Mouse (Mus musculus): ENCODE results near the gene Atp5f1. TPM values are rescaled to one million over a fixed set of nuclear protein-coding genes. Genes with fewer than 3 reads are reported as not detected.
"Not testable (repeated sequence)": the region's sequence is repeated elsewhere in the genome, so short reads cannot be mapped to it uniquely, and the experiment has no call there.

Gene Atp5f1
- polyA plus RNA-seq (2014; fragmentation: Nextera tagmentation; extraction: Ambion mirVana): 556 and 566 TPM in 2 replicates

DNA sequence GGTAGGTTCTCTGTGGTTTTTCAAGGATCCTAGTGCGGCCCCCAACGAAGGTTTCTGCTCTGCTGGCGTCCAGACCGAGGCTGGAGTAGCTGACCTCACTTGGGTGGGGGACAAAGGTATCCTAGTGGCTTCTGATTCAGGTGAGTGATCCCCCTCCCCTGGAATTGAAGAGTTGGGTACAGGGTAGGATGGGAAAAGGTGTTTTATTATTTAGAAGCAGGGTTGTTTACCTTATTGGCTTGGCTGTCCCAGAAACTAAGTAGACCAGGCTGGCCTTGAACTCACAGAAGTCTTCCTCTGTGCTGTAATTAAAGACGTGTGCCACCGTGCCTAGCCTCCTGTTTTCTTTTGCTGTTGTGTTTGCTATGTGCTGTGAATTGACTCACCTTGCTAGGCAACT lies at the start of gene Atp5f1:
Atp5f1 (minus strand) TSS at position 101 of the 400 bp plus-strand sequence.
- peak; percentile 8 for DNase-seq (ENCODE audit: low spot score)
- H3K9ac ChIP-seq (ENCODE audit: low read depth, low read length): peak within 1 kb of the TSS; percentile 95
- ATAC-seq (ENCODE audit: low FRiP score): no peak
- H3K27ac ChIP-seq (ENCODE audit: low read depth, low read length): peak within 1 kb of the TSS; percentile 84
- WGBS: 7% methylated on average over 6 of the region's 6 CpGs
- H3K4me1 ChIP-seq (replicated peaks; ENCODE audit: control insufficient read depth, insufficient read depth, low read length): 0 out of 2 replicates have a peak, but pooled peaks cover 6% of the 10 kb centered on the region
- H3K4me3 ChIP-seq (ENCODE audit: low read depth, low read length): peak within 1 kb of the TSS; percentile 88
- H3K9me3 ChIP-seq (ENCODE audit: control insufficient read depth, low read length): no peaks in the 10 kb centered on the region
- 0 out of 2 replicates have a peak, but pooled peaks cover 2% of the 10 kb centered on the region for H3K36me3 ChIP-seq (ENCODE audit: control insufficient read depth, insufficient read depth, low read length)
- H3K27me3 ChIP-seq (ENCODE audit: control insufficient read depth, insufficient read depth, low read length): no peaks in the 10 kb centered on the region
- H3K4me2 ChIP-seq (replicated peaks; ENCODE audit: low read depth, low read length): peak within 1 kb of the TSS; percentile 76

DNA sequence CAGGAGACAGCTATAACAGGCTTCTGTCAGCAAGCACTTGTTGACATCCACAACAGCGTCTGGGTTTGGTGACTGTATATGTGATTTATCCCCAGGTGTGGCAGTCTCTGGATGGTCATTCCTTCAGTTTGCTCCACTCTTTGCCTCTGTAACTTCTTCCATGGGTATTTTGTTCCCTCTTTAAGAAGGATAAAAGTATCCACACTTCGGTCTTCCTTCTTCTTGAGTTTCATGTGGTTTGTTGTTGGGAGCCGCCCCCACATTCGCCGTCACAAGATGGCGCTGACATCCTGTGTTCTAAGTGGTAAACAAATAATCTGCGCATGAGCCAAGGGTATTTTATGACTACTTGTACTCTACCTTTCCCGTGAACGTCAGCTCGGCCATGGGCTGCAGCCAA lies 43.5 kb upstream of the Atp5f1 start:
- H3K9me3 ChIP-seq (ENCODE audit: control insufficient read depth, low read length); H3K4me1 ChIP-seq (replicated peaks; ENCODE audit: control insufficient read depth, insufficient read depth, low read length); H3K9ac ChIP-seq (ENCODE audit: low read depth, low read length); H3K27ac ChIP-seq (ENCODE audit: low read depth, low read length); DNase-seq (ENCODE audit: low spot score); H3K27me3 ChIP-seq (ENCODE audit: control insufficient read depth, insufficient read depth, low read length); H3K4me3 ChIP-seq (ENCODE audit: low read depth, low read length); H3K4me2 ChIP-seq (replicated peaks; ENCODE audit: low read depth, low read length); H3K36me3 ChIP-seq (ENCODE audit: control insufficient read depth, insufficient read depth, low read length); ATAC-seq (ENCODE audit: low FRiP score): not testable (repeated sequence)
- 67% methylated on average over 10 of the region's 10 CpGs for WGBS

DNA sequence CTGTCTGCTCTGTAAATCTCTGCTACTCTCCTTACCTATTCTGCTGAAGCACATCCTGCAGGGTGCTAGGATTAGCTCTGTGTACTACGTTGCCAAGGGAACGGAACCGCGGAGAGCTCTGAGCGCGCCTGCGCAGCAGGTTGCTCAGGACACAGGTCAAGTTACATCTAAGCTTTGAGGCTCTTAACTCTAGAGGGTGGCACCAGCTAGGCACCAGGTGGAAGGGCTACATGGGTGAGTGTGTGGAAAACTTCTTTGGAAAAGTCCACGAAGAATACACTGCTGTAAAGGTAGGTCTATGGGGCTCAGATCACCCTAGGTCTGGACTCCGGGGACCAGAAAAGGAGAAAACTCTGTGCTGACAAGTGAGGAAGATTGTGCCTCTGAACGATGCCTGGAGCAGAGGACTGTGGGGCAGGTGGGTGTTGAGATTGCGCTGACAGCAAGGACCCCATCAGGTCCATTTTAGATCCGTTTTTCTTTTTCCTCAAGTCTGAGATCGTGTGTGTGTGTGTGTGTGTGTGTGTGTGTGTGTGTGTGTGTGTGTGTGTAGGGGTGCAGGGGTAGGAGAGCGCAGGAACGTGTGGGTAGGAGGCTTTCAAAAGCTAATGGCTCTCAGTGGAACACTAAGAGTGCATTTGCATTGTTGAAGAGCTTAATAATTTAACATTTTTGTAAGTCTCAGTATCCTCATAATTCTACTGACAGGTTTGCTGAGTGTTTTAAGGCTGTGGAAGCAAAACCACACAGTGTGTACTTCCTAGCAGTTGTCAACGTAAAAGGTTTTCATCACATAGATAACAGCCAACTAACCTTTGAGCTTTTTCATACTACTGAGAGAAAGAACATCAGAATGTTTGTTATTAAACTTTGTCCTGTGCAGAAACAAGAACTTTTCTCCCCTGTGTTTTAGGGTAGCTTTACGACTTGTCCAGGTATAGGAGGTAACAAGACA lies 41.8 kb upstream of the Atp5f1 start:
- WGBS: 25% methylated on average over 17 of the region's 17 CpGs
- no peak overlapping the region for H3K27ac ChIP-seq (ENCODE audit: low read depth, low read length)
- DNase-seq (ENCODE audit: low spot score): peak; percentile 62
- no peaks in the 10 kb centered on the region for H3K4me1 ChIP-seq (replicated peaks; ENCODE audit: control insufficient read depth, insufficient read depth, low read length)
- ATAC-seq (ENCODE audit: low FRiP score): peak; percentile 89
- peak overlapping the region; percentile 31 for H3K4me2 ChIP-seq (replicated peaks; ENCODE audit: low read depth, low read length)
- H3K36me3 ChIP-seq (ENCODE audit: control insufficient read depth, insufficient read depth, low read length): no peaks in the 10 kb centered on the region
- H3K27me3 ChIP-seq (ENCODE audit: control insufficient read depth, insufficient read depth, low read length): no peaks in the 10 kb centered on the region
- no peak overlapping the region for H3K9ac ChIP-seq (ENCODE audit: low read depth, low read length)
- no peak overlapping the region for H3K4me3 ChIP-seq (ENCODE audit: low read depth, low read length)
- no peaks in the 10 kb centered on the region for H3K9me3 ChIP-seq (ENCODE audit: control insufficient read depth, low read length)

DNA sequence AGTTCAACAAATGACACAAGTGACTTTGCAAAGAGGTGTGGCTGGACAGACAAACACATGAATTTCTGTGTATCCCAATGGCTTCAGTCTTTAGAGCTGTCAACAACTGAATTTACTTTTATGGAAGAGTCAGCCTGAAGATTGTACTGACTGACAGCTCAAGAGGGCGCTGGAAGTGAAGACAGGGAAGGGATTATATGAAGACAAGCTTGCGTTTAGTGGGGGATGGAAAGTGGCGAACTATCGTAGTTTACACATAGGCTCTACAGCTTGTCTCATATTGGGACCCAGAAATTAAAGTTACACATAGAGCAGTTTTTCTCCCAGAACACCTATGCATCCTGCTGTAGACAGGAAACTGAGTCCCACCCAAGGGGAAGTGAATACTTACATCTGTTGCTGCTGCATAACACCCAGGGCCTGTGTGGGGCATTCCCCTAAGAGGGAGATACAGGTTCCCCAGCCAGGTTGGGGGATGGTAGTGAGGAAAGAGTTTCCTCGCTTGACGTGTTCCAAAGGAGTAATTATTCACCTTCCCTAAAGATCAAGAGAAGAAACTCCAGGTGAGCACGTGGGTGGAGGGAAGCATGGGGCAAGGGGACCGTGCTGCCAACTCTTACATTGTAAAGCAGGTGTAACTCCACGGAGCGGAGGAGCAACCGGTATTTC lies 40.9 kb upstream of the Atp5f1 start:
- Histone ChIP-seq H3K4me3 (ENCODE audit: low read depth, low read length) (no peak overlapping the region), H3K9ac (ENCODE audit: low read depth, low read length) (no peak overlapping the region), H3K4me2 (replicated peaks; ENCODE audit: low read depth, low read length) (peak overlapping the region; percentile 31), H3K9me3 (ENCODE audit: control insufficient read depth, low read length) (no peaks in the 10 kb centered on the region), H3K27me3 (ENCODE audit: control insufficient read depth, insufficient read depth, low read length) (no peaks in the 10 kb centered on the region), H3K36me3 (ENCODE audit: control insufficient read depth, insufficient read depth, low read length) (no peaks in the 10 kb centered on the region), H3K4me1 (replicated peaks; ENCODE audit: control insufficient read depth, insufficient read depth, low read length) (no peaks in the 10 kb centered on the region), H3K27ac (ENCODE audit: low read depth, low read length) (no peak overlapping the region)
- WGBS: 26% methylated on average over 11 of the region's 11 CpGs
- DNase-seq (ENCODE audit: low spot score): no peak
- ATAC-seq (ENCODE audit: low FRiP score): peak; percentile 40; the same call in 1 of the 2 replicates

DNA sequence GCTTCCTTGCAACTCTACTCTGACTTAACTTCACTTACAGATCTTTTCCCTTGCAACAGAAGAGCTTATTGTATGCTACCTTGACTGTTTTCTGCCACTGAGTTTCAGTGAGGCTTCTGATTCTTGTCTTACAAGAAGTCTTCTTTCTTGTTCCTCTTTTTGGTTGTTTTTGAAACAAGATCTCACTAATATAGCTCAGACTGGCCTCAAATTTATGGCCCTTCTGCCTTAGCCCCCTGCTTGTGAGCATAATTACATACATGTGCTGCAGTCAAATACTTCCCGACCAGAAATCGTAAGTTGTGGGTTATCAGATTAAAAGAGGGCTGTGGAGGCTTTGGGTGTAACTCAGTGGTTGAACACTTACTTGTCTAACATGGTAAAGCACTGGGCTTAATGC lies 34.8 kb upstream of the Atp5f1 start:
- no peak overlapping the region for H3K27ac ChIP-seq (ENCODE audit: low read depth, low read length)
- no peaks in the 10 kb centered on the region for H3K27me3 ChIP-seq (ENCODE audit: control insufficient read depth, insufficient read depth, low read length)
- DNase-seq (ENCODE audit: low spot score): no peak
- no peak overlapping the region for H3K4me3 ChIP-seq (ENCODE audit: low read depth, low read length)
- H3K4me2 ChIP-seq (replicated peaks; ENCODE audit: low read depth, low read length): no peak overlapping the region
- no peak overlapping the region for H3K9ac ChIP-seq (ENCODE audit: low read depth, low read length)
- no peak for ATAC-seq (ENCODE audit: low FRiP score)
- H3K4me1 ChIP-seq (replicated peaks; ENCODE audit: control insufficient read depth, insufficient read depth, low read length): no peaks in the 10 kb centered on the region
- 79% methylated on average over 2 of the region's 2 CpGs for WGBS
- H3K36me3 ChIP-seq (ENCODE audit: control insufficient read depth, insufficient read depth, low read length): no peaks in the 10 kb centered on the region
- H3K9me3 ChIP-seq (ENCODE audit: control insufficient read depth, low read length): no peaks in the 10 kb centered on the region

DNA sequence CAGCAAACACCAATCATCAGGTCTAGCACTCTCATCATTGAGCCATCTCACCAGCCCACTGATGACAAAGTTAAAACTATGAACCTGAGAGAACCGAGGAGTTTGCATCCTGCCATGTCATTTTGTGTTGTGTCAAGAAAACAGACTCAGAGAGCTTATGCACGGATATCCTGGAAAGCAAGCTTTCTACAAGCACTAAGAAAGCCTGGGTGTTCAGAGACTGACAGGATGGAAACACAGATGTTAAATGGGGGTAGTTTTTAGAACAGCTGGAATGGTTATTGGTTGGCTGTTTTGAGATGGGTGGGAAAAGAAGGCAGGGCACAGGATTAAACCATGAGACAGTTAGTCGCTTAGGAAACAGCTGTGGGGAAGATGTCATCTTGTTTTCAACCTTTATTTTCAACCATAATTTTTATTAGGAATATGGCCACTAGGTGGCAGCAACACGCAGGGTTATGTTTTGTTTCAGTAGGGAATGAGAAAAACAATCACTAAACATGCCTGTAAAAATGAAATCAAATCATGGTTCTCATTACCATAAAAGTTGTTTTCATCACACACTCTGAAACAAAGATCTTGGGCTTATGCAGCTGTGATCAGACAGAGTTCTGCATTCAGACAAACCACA lies 31.9 kb upstream of the Atp5f1 start:
- DNase-seq (ENCODE audit: low spot score): peak; percentile 76
- 35% methylated on average over 4 of the region's 4 CpGs for WGBS

DNA sequence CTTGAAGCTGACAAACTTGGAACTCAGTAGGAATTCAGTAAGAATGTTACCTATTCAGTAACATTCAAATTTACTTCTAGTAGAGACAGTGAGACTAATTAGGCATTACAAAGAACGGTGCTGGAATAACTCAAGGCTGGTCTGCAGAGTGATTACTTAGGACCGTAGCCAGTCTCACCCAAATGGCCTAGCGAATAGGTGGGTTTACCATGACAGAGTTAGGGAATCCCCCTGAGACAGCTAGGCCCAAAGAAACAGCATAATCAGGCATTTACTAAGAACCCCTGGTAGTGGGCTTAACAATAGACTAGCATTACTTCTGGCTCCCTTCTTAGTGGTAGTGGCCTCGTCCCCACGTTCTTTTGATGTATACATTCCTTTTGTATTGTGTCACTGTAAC lies 29.7 kb upstream of the Atp5f1 start:
- H3K36me3 ChIP-seq (ENCODE audit: control insufficient read depth, insufficient read depth, low read length); H3K9ac ChIP-seq (ENCODE audit: low read depth, low read length); H3K27me3 ChIP-seq (ENCODE audit: control insufficient read depth, insufficient read depth, low read length); H3K9me3 ChIP-seq (ENCODE audit: control insufficient read depth, low read length); DNase-seq (ENCODE audit: low spot score); H3K4me2 ChIP-seq (replicated peaks; ENCODE audit: low read depth, low read length); H3K4me1 ChIP-seq (replicated peaks; ENCODE audit: control insufficient read depth, insufficient read depth, low read length); H3K4me3 ChIP-seq (ENCODE audit: low read depth, low read length); H3K27ac ChIP-seq (ENCODE audit: low read depth, low read length); ATAC-seq (ENCODE audit: low FRiP score): not testable (repeated sequence)
- WGBS: 55% methylated on average over 5 of the region's 5 CpGs

More for the DNA sequence above, 31.9 kb upstream of the Atp5f1 start:
- Histone ChIP-seq H3K27ac (ENCODE audit: low read depth, low read length) (no peak overlapping the region), H3K36me3 (ENCODE audit: control insufficient read depth, insufficient read depth, low read length) (no peaks in the 10 kb centered on the region), H3K27me3 (ENCODE audit: control insufficient read depth, insufficient read depth, low read length) (no peaks in the 10 kb centered on the region), H3K9ac (ENCODE audit: low read depth, low read length) (no peak overlapping the region), H3K4me3 (ENCODE audit: low read depth, low read length) (no peak overlapping the region), H3K9me3 (ENCODE audit: control insufficient read depth, low read length) (no peaks in the 10 kb centered on the region), H3K4me2 (replicated peaks; ENCODE audit: low read depth, low read length) (no peak overlapping the region), H3K4me1 (replicated peaks; ENCODE audit: control insufficient read depth, insufficient read depth, low read length) (no peaks in the 10 kb centered on the region)
- ATAC-seq (ENCODE audit: low FRiP score): 0 out of 2 replicates have a peak, but pooled peaks have one; percentile 25

DNA sequence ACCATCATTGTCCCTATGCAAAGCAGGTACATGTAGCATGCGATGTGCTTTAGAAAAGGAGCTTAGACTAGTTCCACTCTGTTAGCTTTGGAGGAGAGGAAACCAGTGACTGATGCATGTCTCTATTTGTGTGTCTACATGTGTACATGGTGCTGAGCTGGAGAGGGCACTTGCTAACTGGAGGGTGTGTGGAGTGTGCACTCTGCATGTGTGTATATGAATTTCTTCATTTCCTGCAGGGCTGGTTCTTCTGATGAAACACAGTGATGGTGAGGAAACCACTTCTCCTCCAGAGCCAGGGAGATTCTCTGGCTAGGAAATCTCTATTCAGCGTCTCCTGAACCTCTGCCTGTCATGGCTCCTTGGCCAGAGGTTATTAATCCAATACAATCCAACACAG lies 14.3 kb upstream of the Atp5f1 start:
- Histone ChIP-seq H3K4me1 (replicated peaks; ENCODE audit: control insufficient read depth, insufficient read depth, low read length) (no peaks in the 10 kb centered on the region), H3K27me3 (ENCODE audit: control insufficient read depth, insufficient read depth, low read length) (no peaks in the 10 kb centered on the region), H3K36me3 (ENCODE audit: control insufficient read depth, insufficient read depth, low read length) (no peaks in the 10 kb centered on the region), H3K4me3 (ENCODE audit: low read depth, low read length) (no peak overlapping the region), H3K9me3 (ENCODE audit: control insufficient read depth, low read length) (no peaks in the 10 kb centered on the region), H3K4me2 (replicated peaks; ENCODE audit: low read depth, low read length) (no peak overlapping the region), H3K27ac (ENCODE audit: low read depth, low read length) (no peak overlapping the region), H3K9ac (ENCODE audit: low read depth, low read length) (no peak overlapping the region)
- DNase-seq (ENCODE audit: low spot score): no peak
- no peak for ATAC-seq (ENCODE audit: low FRiP score)
- WGBS: 93% methylated on average over 2 of the region's 2 CpGs
